In genomic region chr2:170288196-170288595, GRCm38 (mm10) we compare ENCODE assay signal across 9 mouse cellular contexts.
DNase-seq lines count a peak whose midpoint lies in the region; ATAC-seq lines count a peak whose summit lies in the region.
"Had no signal": no experiment of that assay in that cellular context is flagged by ENCODE, and none has a peak within 500 bp of the region (broad histone marks: within the 10 kb centered on the region; RNA-seq: fewer than 3 reads in every experiment).

No protein-coding gene starts in this region.

- H3K9me3 ChIP-seq in lung, embryonic 15.5 days: no peaks in the 10 kb centered on the region
- no peaks in the 10 kb centered on the region for H3K9me3 ChIP-seq in forebrain, embryonic 14.5 days (replicated peaks; ENCODE audit: control insufficient read depth, low read length)
- no peaks in the 10 kb centered on the region for H3K9me3 ChIP-seq in liver, embryonic 12.5 days (replicated peaks)
- H3K9me3 ChIP-seq: liver, embryonic 15.5 days had no signal

- no peaks in the 10 kb centered on the region for H3K36me3 ChIP-seq in lung, embryonic 15.5 days
- H3K36me3 ChIP-seq in forebrain, embryonic 14.5 days (ENCODE audit: control insufficient read depth, insufficient read depth, low read length): no peaks in the 10 kb centered on the region
- H3K36me3 ChIP-seq in liver, embryonic 12.5 days: no peaks in the 10 kb centered on the region
- H3K36me3 ChIP-seq: liver, embryonic 15.5 days had no signal

- peaks cover 66% of the 10 kb centered on the region for H3K4me1 ChIP-seq in lung, embryonic 15.5 days
- peaks cover 9% of the 10 kb centered on the region; the same call in 1 of the 2 replicates for H3K4me1 ChIP-seq in forebrain, embryonic 14.5 days (ENCODE audit: control insufficient read depth, insufficient read depth, low read length)
- peaks cover 7% of the 10 kb centered on the region for H3K4me1 ChIP-seq in liver, embryonic 12.5 days

- H3K9ac ChIP-seq in lung, embryonic 15.5 days: no peak overlapping the region
- H3K9ac ChIP-seq in forebrain, embryonic 14.5 days (ENCODE audit: low read length): no peak overlapping the region
- H3K9ac ChIP-seq in liver, embryonic 12.5 days: no peak overlapping the region
- H3K9ac ChIP-seq: liver, embryonic 15.5 days had no signal

- no peak overlapping the region for H3K4me3 ChIP-seq in lung, embryonic 15.5 days
- no peak overlapping the region for H3K4me3 ChIP-seq in forebrain, embryonic 14.5 days (ENCODE audit: low read depth, low read length)
- H3K4me3 ChIP-seq in liver, embryonic 12.5 days: no peak overlapping the region; the same call in 1 of the 2 replicates

- no peak for ATAC-seq in lung, embryonic 15.5 days (ENCODE audit: borderline replicate concordance, extremely low read depth, low FRiP score, low TSS enrichment)
- ATAC-seq in forebrain, embryonic 14.5 days: no peak
- no peak for ATAC-seq in liver, embryonic 12.5 days

- no peak for DNase-seq in lung, postnatal 36 days
- DNase-seq in forebrain, embryonic 14.5 days (ENCODE audit: low spot score): no peak
- peak; percentile 50 for DNase-seq in thymus, postnatal 0 days (ENCODE audit: low spot score)
- no peak for DNase-seq in cerebellum, postnatal 14 days
- no peak for DNase-seq in adrenal gland, adult 2 months
- DNase-seq in adipocyte (ENCODE audit: low spot score): no peak

- peak overlapping the region; percentile 45 for H3K4me2 ChIP-seq in lung, embryonic 15.5 days
- peak overlapping the region; percentile 26 for H3K4me2 ChIP-seq in forebrain, embryonic 14.5 days (ENCODE audit: low read length)
- peak overlapping the region; percentile 40 for H3K4me2 ChIP-seq in liver, embryonic 12.5 days

- WGBS in lung, embryonic 15.5 days: 16% methylated on average over 11 of the region's 11 CpGs
- WGBS in forebrain, embryonic 14.5 days: 9% methylated on average over 10 of the region's 11 CpGs
- WGBS in liver, embryonic 12.5 days (ENCODE audit: insufficient replicate concordance): 28% methylated on average over 11 of the region's 11 CpGs

- no peaks in the 10 kb centered on the region for H3K27me3 ChIP-seq in lung, embryonic 15.5 days
- H3K27me3 ChIP-seq in forebrain, embryonic 14.5 days (replicated peaks; ENCODE audit: control insufficient read depth, insufficient read depth, low read length): no peaks in the 10 kb centered on the region
- peaks cover 30% of the 10 kb centered on the region for H3K27me3 ChIP-seq in liver, embryonic 12.5 days (replicated peaks)

- peak overlapping the region; percentile 66 for H3K27ac ChIP-seq in lung, embryonic 15.5 days
- H3K27ac ChIP-seq in forebrain, embryonic 14.5 days (ENCODE audit: low read depth, low read length): peak overlapping the region; percentile 56; the same call in 1 of the 2 replicates
- no peak overlapping the region for H3K27ac ChIP-seq in liver, embryonic 12.5 days
- H3K27ac ChIP-seq: liver, embryonic 15.5 days had no signal
